Mouse (Mus musculus) olfactory bulb, adult 2 months (tissue): Measurements from ENCODE around the gene Tmem235.

ENCODE experiments used
- CTCF ChIP-seq: fragments of 200-500 bp; IDR thresholded peaks from 2 replicates; pipeline ENCODE4 v1.5.1; 2012; ENCODE audit warnings: low read depth, mild to moderate bottlenecking, low read length, moderate library complexity; ENCODE audit not compliant: insufficient read depth
- POLR2A ChIP-seq: fragments of 200-500 bp; IDR thresholded peaks from 2 replicates; pipeline ENCODE4 v1.6.1; 2012; ENCODE audit warnings: mild to moderate bottlenecking, low read depth, low read length, moderate library complexity; ENCODE audit not compliant: insufficient read depth

DNA sequence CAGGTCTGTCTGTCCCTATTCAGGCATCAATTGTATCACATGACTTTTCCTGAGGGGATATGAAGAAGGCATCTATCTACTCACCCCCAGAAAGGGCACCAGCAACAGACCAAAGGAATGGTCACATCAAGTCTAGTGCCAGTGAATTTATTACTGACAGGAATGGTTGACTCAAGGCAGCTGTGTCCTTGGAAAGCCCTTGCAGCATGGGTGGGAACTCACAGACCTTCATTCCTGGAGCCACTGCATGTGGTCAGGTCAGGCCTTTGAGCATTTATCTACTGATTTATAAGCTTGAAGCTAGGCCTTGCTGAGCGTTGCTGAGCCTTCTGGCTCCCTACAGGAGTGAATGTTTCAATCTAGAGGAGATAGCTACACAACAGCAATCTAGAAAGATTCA lies 19.6 kb upstream of the Tmem235 start:
- TF ChIP-seq POLR2A (no peak), CTCF (no peak)
